Mouse (Mus musculus) large intestine, adult 2 months (tissue): ENCODE measurements around the gene Cd8a. TPM values are rescaled to one million over a fixed set of nuclear protein-coding genes. Genes with fewer than 3 reads are reported as not detected.

Source experiments
- DNase-seq: peaks from one replicate; pipeline ENCODE4 v3.0.0-alpha.2; 2012; ENCODE audit warnings: low read depth, low spot score
- WGBS: fragments of 180-500 bp; shearing (Covaris S2); methylation state at CpG from one replicate; pipeline ENCODE4 v1.1.7; 2018; 5-methylcytosine and 5-hydroxymethylcytosine counted together
- polyA plus RNA-seq: library from polyadenylated mRNA; depleted of rRNA; stranded (reverse); fragments of >200 nt; gene quantifications from 2 replicates; pipeline ENCODE4 v1.2.3, GENCODE M21; 2012

The Cd8a gene
- polyA plus RNA-seq, 1 experiment, result 6.7 TPM

DNA sequence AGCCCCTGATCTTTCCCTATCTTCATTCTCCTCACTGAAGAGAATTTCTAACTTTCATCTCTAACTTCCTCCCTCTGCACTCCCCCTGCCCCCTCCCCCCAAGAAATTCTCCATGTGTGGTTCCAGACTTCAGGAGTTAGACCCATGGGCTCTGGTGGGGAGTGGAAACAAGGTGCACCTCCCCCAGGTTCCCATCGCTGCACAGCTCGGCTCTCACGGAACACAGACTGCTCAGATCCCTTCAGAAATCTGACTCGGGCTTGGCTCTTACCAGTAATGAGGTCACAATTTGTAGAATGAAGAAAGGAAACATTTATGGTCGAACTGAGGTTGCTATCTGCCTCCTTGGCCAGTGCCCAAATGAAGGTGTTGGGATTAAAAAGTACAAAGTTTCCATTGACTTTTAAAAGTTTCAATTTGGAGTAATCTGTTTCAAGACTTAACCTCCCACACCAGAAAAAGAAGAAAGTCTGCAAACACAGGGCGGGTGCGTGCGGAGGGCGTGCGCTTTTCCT, 12.0 kb upstream of the Cd8a start:
- 55% methylated on average over 10 of the region's 10 CpGs for WGBS
- no peak for DNase-seq

DNA sequence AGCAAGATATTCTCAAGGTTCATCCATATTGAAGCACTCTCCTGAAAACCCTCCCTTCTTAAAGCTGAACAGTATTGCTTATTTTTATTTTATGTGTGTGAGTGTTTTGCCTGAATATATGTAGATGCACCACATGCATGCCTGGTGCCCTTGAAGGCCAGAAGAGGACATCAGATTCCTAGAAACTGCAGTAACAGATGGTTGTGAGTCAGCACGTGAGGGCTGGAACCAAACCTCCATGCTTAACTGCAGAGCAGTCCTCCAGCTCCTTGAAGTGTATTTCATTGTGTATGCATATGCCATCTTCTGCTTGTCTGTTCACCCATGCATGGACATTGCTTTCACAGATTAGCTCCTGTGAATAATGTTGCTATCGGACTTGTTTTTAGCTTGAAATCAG, 9.2 kb upstream of the Cd8a start:
- 80% methylated on average over 2 of the region's 2 CpGs for WGBS
- no peak for DNase-seq

DNA sequence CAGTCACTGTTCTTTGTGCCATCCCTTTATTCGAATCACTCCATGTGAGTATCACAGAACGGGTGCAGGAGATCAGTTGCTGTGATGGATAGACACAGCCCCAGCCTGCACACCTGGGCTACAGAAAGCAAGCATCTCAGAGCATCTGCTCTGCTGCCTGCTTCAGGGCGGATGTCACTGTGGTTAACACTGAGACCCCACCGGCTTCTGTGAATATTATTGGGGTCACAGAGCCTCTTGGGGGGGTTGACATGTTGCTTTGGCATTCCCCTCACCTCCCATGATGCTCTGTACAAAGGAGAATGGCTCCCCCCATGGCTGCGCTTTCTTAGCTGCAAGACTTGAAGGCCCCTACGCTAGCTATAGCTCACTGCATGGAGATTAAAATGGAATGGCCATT, 3.8 kb upstream of the Cd8a start:
- no peak for DNase-seq
- WGBS, result 91% methylated on average over 6 of the region's 6 CpGs

DNA sequence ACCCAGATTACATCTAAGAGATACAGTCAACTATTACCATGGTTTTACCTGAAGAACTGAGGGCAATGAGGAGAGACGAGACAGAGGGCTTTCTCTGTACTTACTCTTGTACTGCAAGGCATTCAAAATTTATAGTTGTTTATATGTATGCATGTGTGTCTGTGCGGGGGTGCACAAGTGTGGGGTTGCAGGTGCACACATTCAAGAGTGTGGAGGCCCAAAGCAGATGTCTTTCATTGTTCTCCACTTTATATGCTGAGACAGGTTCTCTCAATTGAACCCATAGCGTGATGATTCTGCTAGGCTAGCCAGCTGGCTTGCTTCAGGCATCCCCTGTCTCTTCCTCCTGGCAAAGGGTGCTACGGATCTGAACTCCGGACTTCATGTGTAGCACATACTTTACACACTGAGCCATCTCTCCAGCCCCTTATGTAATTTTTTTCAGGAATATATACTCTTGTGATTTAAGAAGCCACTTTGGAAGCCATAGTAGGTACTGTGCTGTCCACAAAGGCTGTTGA, 2.1 kb upstream of the Cd8a start:
- 81% methylated on average over 5 of the region's 5 CpGs for WGBS

DNA sequence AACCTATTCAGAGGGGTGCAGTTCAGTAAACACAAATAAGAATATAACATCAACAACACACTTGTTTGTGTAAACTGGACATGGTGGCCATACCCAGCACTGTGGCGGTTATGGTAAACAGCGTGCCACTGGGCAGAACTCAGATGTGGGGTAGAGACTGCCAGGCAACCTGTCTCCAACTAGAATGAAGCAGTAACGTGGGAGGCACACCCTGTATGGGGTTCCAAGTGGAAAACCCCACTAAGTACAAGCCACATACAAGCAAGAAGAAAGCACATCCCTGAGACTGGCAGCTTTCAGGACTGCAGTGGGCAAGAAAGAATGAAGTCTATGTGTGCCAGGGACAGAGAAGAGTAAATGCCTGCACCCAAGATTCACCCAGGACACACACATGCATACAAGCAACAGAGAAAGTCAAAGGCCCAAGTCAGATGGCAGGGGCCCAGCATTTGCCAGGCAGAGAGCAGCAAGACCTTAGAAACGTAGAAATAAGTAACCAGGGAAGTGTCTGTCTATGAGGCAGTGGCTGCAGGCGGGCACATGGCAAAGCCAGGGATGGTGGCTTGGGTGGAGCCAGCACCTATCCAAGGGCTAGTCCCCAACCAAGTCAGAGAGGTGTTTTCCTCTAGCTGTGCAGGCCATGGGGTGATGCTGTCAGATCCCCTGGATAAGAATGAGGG, 1.0 kb upstream of the Cd8a start:
- WGBS, result 78% methylated on average over 5 of the region's 5 CpGs
- no peak for DNase-seq

More for the DNA sequence above, 2.1 kb upstream of the Cd8a start:
- no peak for DNase-seq

GRCm38 (mm10) chr6:71374311-71374829, 1.1 kb downstream of the Cd8a start:
- WGBS, result 87% methylated on average over 19 of the region's 19 CpGs

DNA sequence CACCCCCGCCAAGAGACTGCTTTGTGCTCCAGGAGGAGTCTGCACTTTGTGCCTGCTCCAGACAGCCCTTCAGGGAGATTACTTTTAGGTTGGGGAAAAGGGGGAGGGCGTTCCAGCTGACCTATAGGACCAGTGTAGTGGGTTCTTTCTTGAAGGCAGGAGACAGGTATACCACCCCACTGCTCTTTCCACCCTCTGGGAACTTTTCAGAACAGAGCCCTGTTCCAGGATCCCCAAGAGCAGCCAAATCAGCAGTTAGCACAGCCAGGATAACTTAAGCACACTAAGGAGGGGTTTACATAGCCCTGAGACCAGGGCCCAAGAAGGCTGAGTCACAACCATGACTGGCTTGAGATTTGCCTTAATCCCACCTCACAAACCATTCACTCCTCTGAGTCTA, 1.7 kb downstream of the Cd8a start:
- DNase-seq, result no peak

More at GRCm38 (mm10) chr6:71374311-71374829, 1.1 kb downstream of the Cd8a start:
- DNase-seq, result no peak

DNA sequence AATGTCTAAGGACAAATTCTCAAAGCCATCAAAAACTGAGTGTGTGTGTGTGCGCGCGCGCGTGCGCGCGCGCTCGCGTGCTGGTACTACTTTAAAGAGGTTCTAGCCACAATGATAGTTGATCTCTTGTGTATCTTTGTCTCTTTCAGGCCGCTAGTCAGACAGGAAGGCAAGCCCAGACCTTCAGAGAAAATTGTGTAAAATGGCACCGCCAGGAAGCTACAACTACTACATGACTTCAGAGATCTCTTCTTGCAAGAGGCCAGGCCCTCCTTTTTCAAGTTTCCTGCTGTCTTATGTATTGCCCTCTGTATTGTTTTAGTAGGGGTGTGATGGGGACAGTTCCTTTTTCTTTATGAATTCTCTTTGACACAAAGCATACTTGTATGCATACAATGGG, 3.5 kb downstream of the Cd8a start:
- no peak for DNase-seq
- WGBS, result 96% methylated on average over 13 of the region's 13 CpGs

More for the DNA sequence above, 1.7 kb downstream of the Cd8a start:
- WGBS, result 92% methylated on average over 2 of the region's 2 CpGs

DNA sequence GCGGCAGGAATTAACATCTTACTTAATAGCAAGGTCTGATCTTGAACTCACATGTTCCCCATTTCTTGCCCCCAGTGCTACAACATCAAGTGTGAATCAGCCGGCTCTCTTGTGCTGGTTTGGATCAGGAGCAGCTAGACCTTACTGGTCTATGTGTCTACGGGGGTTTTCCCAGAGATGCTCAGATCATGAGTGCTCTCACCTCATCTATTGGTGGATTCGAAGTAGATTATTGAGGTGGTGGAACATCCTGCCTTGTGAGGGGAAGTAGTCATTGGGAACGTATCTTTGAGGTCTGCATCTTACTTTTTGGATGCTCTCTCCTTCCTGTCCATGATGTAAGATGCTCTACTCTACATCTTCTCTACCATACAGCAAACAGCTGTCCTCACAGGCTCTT, 8.4 kb downstream of the Cd8a start:
- no peak for DNase-seq
- 87% methylated on average over 5 of the region's 5 CpGs for WGBS

GRCm38 (mm10) chr6:71390496-71390895, 17.3 kb downstream of the Cd8a start:
- no peak for DNase-seq
- WGBS, result 89% methylated on average over 2 of the region's 2 CpGs

GRCm38 (mm10) chr6:71396016-71396415, 22.8 kb downstream of the Cd8a start:
- DNase-seq, result no peak
- WGBS, result 89% methylated on average over 1 of the region's 1 CpGs

DNA sequence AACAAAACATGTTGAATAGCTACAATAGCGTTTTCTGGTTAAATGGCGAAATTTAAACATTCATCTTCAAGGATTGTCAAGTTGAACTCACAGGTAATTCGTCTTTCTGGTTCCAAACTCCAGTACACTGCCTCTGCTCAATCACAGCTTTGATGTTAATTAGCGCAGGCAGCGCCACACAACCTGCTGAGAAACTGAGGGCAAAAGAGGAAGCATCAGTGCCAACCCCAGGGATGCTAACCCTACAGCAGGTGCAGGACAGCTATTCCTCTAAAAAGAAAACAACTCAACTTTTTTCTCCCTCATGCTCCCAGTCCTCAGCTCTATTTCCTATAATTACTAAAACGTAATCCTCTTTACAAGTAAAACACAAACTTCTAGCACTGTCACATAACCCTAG, 23.5 kb downstream of the Cd8a start:
- WGBS, result 90% methylated on average over 6 of the region's 6 CpGs
- no peak for DNase-seq

- DNase-seq, result no peak
- 75% methylated on average over 4 of the region's 4 CpGs for WGBS
Observed at GRCm38 (mm10) chr6:71398829-71399609, 25.8 kb downstream of the Cd8a start.

DNA sequence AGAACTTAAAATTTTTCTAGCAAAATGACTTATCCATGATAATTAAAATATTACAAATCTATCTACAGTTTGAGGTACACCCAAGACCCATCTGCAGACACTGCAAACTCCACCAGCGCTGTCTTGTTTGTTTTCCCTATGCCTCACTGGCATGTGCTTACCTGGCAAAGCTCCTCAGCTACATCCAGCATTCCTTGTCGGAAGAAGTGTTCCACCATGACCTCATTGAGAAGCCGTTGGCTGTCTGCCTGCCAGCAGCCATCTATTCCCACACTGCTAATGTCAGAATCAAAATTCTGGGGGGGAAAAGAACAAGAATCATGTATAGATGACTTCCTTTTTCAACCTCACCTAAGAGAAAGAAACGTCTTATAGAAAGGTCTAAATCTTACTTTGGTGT, 41.4 kb downstream of the Cd8a start:
- DNase-seq, result no peak
- WGBS, result 67% methylated on average over 4 of the region's 4 CpGs

DNA sequence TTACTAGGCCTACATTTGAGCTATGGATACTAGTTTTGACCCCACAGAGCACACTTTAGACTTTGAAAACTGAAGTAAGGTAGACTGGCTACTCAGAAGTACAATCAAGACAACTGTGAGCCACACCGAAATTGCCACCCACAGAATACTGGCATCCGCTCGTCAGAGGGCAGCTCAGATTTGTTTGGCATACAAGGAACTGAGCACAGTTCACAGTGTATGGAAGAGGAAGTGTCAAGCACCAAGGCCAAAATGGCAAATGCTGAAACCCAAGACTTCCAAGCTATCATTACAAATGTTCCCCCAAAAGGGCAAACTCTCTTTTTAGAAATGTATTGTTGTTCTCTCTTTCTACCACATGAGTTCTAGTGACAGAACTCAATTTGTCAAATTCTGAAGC, 42.2 kb downstream of the Cd8a start:
- no peak for DNase-seq
- 52% methylated on average over 3 of the region's 3 CpGs for WGBS

- DNase-seq, result no peak
- 21% methylated on average over 3 of the region's 3 CpGs for WGBS
Observed at GRCm38 (mm10) chr6:71418874-71419273, 45.6 kb downstream of the Cd8a start.

GRCm38 (mm10) chr6:71420848-71421247, 47.6 kb downstream of the Cd8a start:
- WGBS, result 22% methylated on average over 6 of the region's 6 CpGs
- no peak for DNase-seq

- DNase-seq, result no peak
- 66% methylated on average over 3 of the region's 3 CpGs for WGBS
Observed at GRCm38 (mm10) chr6:71422162-71422561, 48.9 kb downstream of the Cd8a start.

- 92% methylated on average over 3 of the region's 3 CpGs for WGBS
- DNase-seq, result no peak
Observed at GRCm38 (mm10) chr6:71423116-71423515, 49.9 kb downstream of the Cd8a start.

DNA sequence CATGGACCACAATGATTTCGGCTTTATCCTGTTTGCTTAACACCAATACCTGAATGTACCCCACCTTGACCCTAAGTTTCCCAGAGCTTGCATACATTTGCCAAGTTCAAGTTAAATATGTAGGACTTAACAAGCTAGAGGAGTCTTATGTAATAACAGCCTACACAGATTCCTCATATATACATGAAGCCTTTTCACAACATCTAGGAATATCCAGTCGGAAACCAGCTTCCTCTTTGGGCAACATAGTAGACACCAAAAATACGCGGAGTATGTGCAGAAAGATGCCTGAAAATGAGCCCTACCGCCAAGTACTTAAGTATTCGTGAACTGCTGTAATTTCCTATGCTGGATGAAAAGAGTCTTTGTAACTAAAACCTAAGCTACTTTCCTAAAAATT, 52.5 kb downstream of the Cd8a start:
- DNase-seq, result no peak
- 87% methylated on average over 6 of the region's 6 CpGs for WGBS
